Mouse (Mus musculus) midbrain, embryonic 10.5 days (tissue): ENCODE data around the gene Gm44502. TPM values are rescaled to one million over a fixed set of nuclear protein-coding genes. Genes with fewer than 3 reads are reported as not detected.
A peak's percentile ranks its signal among the peaks of the same experiment; 100 is the strongest.

Experiments
- DNase-seq: peaks from one replicate; pipeline ENCODE4 v3.0.0-alpha.2; 2017; ENCODE audit warnings: low spot score
- H3K27ac ChIP-seq: fragments of 300-500 bp; sonication (generic); replicated peaks from 2 replicates; pipeline ENCODE4 v1.5.1; 2016; ENCODE audit warnings: mild to moderate bottlenecking
- H3K27me3 ChIP-seq: fragments of 300-500 bp; sonication (generic); 2 replicates; pipeline ENCODE4 v1.6.1; 2016; ENCODE audit warnings: low read depth, mild to moderate bottlenecking; ENCODE audit not compliant: poor library complexity, severe bottlenecking
- H3K36me3 ChIP-seq: fragments of 300-500 bp; sonication (generic); 2 replicates; pipeline ENCODE4 v1.6.1; 2016; ENCODE audit warnings: mild to moderate bottlenecking, moderate library complexity
- H3K4me1 ChIP-seq: fragments of 300-500 bp; sonication (generic); 2 replicates; pipeline ENCODE4 v1.6.1; 2016
- H3K4me3 ChIP-seq: fragments of 300-500 bp; sonication (generic); 2 replicates; pipeline ENCODE4 v1.5.1; 2016; ENCODE audit warnings: mild to moderate bottlenecking, moderate library complexity
- H3K9me3 ChIP-seq: fragments of 300-500 bp; sonication (generic); replicated peaks from 2 replicates; pipeline ENCODE4 v1.6.1; 2016; ENCODE audit warnings: mild to moderate bottlenecking
- WGBS: fragments of 180-500 bp; shearing (Covaris S2); methylation state at CpG from one replicate; pipeline ENCODE4 v1.1.7; 2016; 5-methylcytosine and 5-hydroxymethylcytosine counted together
- polyA plus RNA-seq: library from polyadenylated mRNA; unstranded; fragments of >200 nt; fragmentation: Nextera tagmentation; extraction: Ambion mirVana; gene quantifications from 2 replicates; pipeline ENCODE4 v1.2.1, GENCODE M21; 2016

The Gm44502 gene
- polyA plus RNA-seq: 0.20 TPM in 1 of 2 replicates, not detected in the other

- Histone ChIP-seq H3K27me3 (peaks cover 13% of the 10 kb centered on the region; the same call in 1 of the 2 replicates), H3K36me3 (peaks cover 31% of the 10 kb centered on the region), H3K9me3 (no peaks in the 10 kb centered on the region), H3K4me1 (peaks cover 38% of the 10 kb centered on the region), H3K4me3 (peak within 1 kb of the TSS; percentile 84), H3K27ac (peak within 1 kb of the TSS; percentile 96)
- peak; percentile 94 for DNase-seq
- under 1% methylated on average over 70 of the region's 70 CpGs for WGBS
Observed at GRCm38 (mm10) chr15:89429352-89430221, at the start of gene Gm44502, which contains the start of the genes C730034F03Rik and Chkb. Gene Gm44502 (minus strand): TSS chr15:89429696. Gene C730034F03Rik (plus strand): TSS chr15:89429589. Gene Chkb (minus strand): TSS chr15:89429908.

GRCm38 (mm10) chr15:89478622-89479021, 49.1 kb upstream of the Gm44502 start:
- 86% methylated on average over 3 of the region's 3 CpGs for WGBS
- H3K9me3 ChIP-seq: no peaks in the 10 kb centered on the region
- no peaks in the 10 kb centered on the region for H3K36me3 ChIP-seq
- H3K27ac ChIP-seq: no peak overlapping the region
- peaks cover 19% of the 10 kb centered on the region for H3K27me3 ChIP-seq
- no peak overlapping the region for H3K4me3 ChIP-seq
- no peak for DNase-seq
- peaks cover 30% of the 10 kb centered on the region for H3K4me1 ChIP-seq

GRCm38 (mm10) chr15:89477806-89478205, 48.3 kb upstream of the Gm44502 start:
- H3K9me3 ChIP-seq: no peaks in the 10 kb centered on the region
- H3K27ac ChIP-seq: no peak overlapping the region
- no peak for DNase-seq
- H3K27me3 ChIP-seq: peaks cover 19% of the 10 kb centered on the region
- H3K4me1 ChIP-seq: peaks cover 30% of the 10 kb centered on the region
- H3K4me3 ChIP-seq: no peak overlapping the region
- 41% methylated on average over 8 of the region's 8 CpGs for WGBS
- 0 out of 2 replicates have a peak, but pooled peaks cover 2% of the 10 kb centered on the region for H3K36me3 ChIP-seq

- Histone ChIP-seq H3K9me3 (no peaks in the 10 kb centered on the region), H3K36me3 (0 out of 2 replicates have a peak, but pooled peaks cover 2% of the 10 kb centered on the region), H3K4me1 (peaks cover 30% of the 10 kb centered on the region), H3K27me3 (peaks cover 19% of the 10 kb centered on the region), H3K27ac (peak within 1 kb of the TSS; percentile 85), H3K4me3 (peak within 1 kb of the TSS; percentile 70)
- DNase-seq: no peak
- WGBS: 34% methylated on average over 9 of the region's 9 CpGs
Observed at GRCm38 (mm10) chr15:89477091-89477491, 47.6 kb upstream of the Gm44502 start, which contains the start of gene Arsa. Gene Arsa (minus strand): TSS chr15:89477425.

- peak overlapping the region; percentile 85 for H3K27ac ChIP-seq
- 4% methylated on average over 5 of the region's 5 CpGs for WGBS
- peaks cover 30% of the 10 kb centered on the region for H3K4me1 ChIP-seq
- no peaks in the 10 kb centered on the region for H3K9me3 ChIP-seq
- H3K36me3 ChIP-seq: 0 out of 2 replicates have a peak, but pooled peaks cover 2% of the 10 kb centered on the region
- H3K4me3 ChIP-seq: peak overlapping the region; percentile 70
- no peak for DNase-seq
- H3K27me3 ChIP-seq: peaks cover 19% of the 10 kb centered on the region
Observed at GRCm38 (mm10) chr15:89476475-89476815, 46.9 kb upstream of the Gm44502 start.

GRCm38 (mm10) chr15:89475611-89476474, 46.3 kb upstream of the Gm44502 start:
- Histone ChIP-seq H3K36me3 (0 out of 2 replicates have a peak, but pooled peaks cover 2% of the 10 kb centered on the region), H3K27me3 (peaks cover 19% of the 10 kb centered on the region), H3K4me1 (peaks cover 30% of the 10 kb centered on the region), H3K4me3 (peak overlapping the region; percentile 70), H3K9me3 (no peaks in the 10 kb centered on the region), H3K27ac (peak overlapping the region; percentile 85)
- WGBS: 10% methylated on average over 44 of the region's 44 CpGs
- DNase-seq: peak; percentile 90

GRCm38 (mm10) chr15:89475293-89475600, 45.8 kb upstream of the Gm44502 start:
- H3K27me3 ChIP-seq: peaks cover 19% of the 10 kb centered on the region
- H3K4me3 ChIP-seq: peak overlapping the region; percentile 70
- H3K36me3 ChIP-seq: 0 out of 2 replicates have a peak, but pooled peaks cover 2% of the 10 kb centered on the region
- H3K9me3 ChIP-seq: no peaks in the 10 kb centered on the region
- 88% methylated on average over 7 of the region's 7 CpGs for WGBS
- no peak for DNase-seq
- H3K4me1 ChIP-seq: peaks cover 30% of the 10 kb centered on the region
- H3K27ac ChIP-seq: peak overlapping the region; percentile 85

- Histone ChIP-seq H3K4me1 (peaks cover 30% of the 10 kb centered on the region), H3K36me3 (0 out of 2 replicates have a peak, but pooled peaks cover 2% of the 10 kb centered on the region), H3K27me3 (peaks cover 19% of the 10 kb centered on the region), H3K4me3 (no peak overlapping the region), H3K9me3 (no peaks in the 10 kb centered on the region), H3K27ac (no peak overlapping the region)
- no peak for DNase-seq
- WGBS: 92% methylated on average over 19 of the region's 19 CpGs
Observed at GRCm38 (mm10) chr15:89474596-89475292, 45.2 kb upstream of the Gm44502 start.

GRCm38 (mm10) chr15:89473921-89474320, 44.4 kb upstream of the Gm44502 start:
- Histone ChIP-seq H3K36me3 (0 out of 2 replicates have a peak, but pooled peaks cover 2% of the 10 kb centered on the region), H3K4me1 (peaks cover 30% of the 10 kb centered on the region), H3K9me3 (no peaks in the 10 kb centered on the region), H3K27me3 (peaks cover 19% of the 10 kb centered on the region), H3K4me3 (no peak overlapping the region), H3K27ac (no peak overlapping the region)
- WGBS: 92% methylated on average over 8 of the region's 8 CpGs
- DNase-seq: no peak

- Histone ChIP-seq H3K27me3 (peaks cover 17% of the 10 kb centered on the region), H3K4me3 (no peak overlapping the region), H3K36me3 (0 out of 2 replicates have a peak, but pooled peaks cover 2% of the 10 kb centered on the region), H3K9me3 (no peaks in the 10 kb centered on the region), H3K4me1 (peaks cover 30% of the 10 kb centered on the region), H3K27ac (no peak overlapping the region)
- WGBS: 89% methylated on average over 9 of the region's 9 CpGs
- DNase-seq: no peak
Observed at GRCm38 (mm10) chr15:89473370-89473769, 43.9 kb upstream of the Gm44502 start.

- WGBS: 90% methylated on average over 4 of the region's 4 CpGs
- DNase-seq: no peak
- no peaks in the 10 kb centered on the region for H3K9me3 ChIP-seq
Observed at GRCm38 (mm10) chr15:89471476-89471875, 42.0 kb upstream of the Gm44502 start.

GRCm38 (mm10) chr15:89468577-89468976, 39.1 kb upstream of the Gm44502 start:
- Histone ChIP-seq H3K4me3 (no peak overlapping the region), H3K9me3 (no peaks in the 10 kb centered on the region), H3K27me3 (no peaks in the 10 kb centered on the region), H3K4me1 (peaks cover 4% of the 10 kb centered on the region; the same call in 1 of the 2 replicates), H3K36me3 (peaks cover 5% of the 10 kb centered on the region), H3K27ac (no peak overlapping the region)
- no peak for DNase-seq
- WGBS: 30% methylated on average over 2 of the region's 2 CpGs

More at GRCm38 (mm10) chr15:89471476-89471875, 42.0 kb upstream of the Gm44502 start:
- Histone ChIP-seq H3K27me3 (peaks cover 7% of the 10 kb centered on the region), H3K27ac (no peak overlapping the region), H3K36me3 (0 out of 2 replicates have a peak, but pooled peaks cover 2% of the 10 kb centered on the region), H3K4me1 (peaks cover 18% of the 10 kb centered on the region), H3K4me3 (no peak overlapping the region)
